Mouse (Mus musculus) heart, embryonic 10.5 days (tissue): ENCODE measurements around the gene Krt5. TPM values are rescaled to one million over a fixed set of nuclear protein-coding genes. Genes with fewer than 3 reads are reported as not detected.

Source experiments
- DNase-seq: peaks from one replicate; pipeline ENCODE4 v3.0.0-alpha.2; 2017; ENCODE audit warnings: low spot score
- H3K27ac ChIP-seq: fragments of 300-500 bp; sonication (generic); 2 replicates; pipeline ENCODE4 v1.5.1; 2016; ENCODE audit warnings: mild to moderate bottlenecking
- H3K27me3 ChIP-seq: fragments of 300-500 bp; sonication (generic); 2 replicates; pipeline ENCODE4 v1.6.1; 2016; ENCODE audit warnings: mild to moderate bottlenecking; ENCODE audit not compliant: poor library complexity, insufficient read depth, severe bottlenecking
- H3K36me3 ChIP-seq: fragments of 300-500 bp; sonication (generic); 2 replicates; pipeline ENCODE4 v1.6.1; 2016; ENCODE audit warnings: mild to moderate bottlenecking, moderate library complexity
- H3K4me1 ChIP-seq: fragments of 300-500 bp; sonication (generic); 2 replicates; pipeline ENCODE4 v1.6.1; 2016; ENCODE audit warnings: mild to moderate bottlenecking
- H3K4me3 ChIP-seq: fragments of 300-500 bp; sonication (generic); 2 replicates; pipeline ENCODE4 v1.5.1; 2016; ENCODE audit warnings: mild to moderate bottlenecking, moderate library complexity
- H3K9me3 ChIP-seq: fragments of 300-500 bp; sonication (generic); 2 replicates; pipeline ENCODE4 v1.6.1; 2016; ENCODE audit warnings: mild to moderate bottlenecking, moderate library complexity
- WGBS: fragments of 180-500 bp; shearing (Covaris S2); methylation state at CpG from one replicate; pipeline ENCODE4 v1.1.7; 2016; 5-methylcytosine and 5-hydroxymethylcytosine counted together
- polyA plus RNA-seq: library from polyadenylated mRNA; unstranded; fragments of >200 nt; fragmentation: Nextera tagmentation; extraction: Ambion mirVana; gene quantifications from 2 replicates; pipeline ENCODE4 v1.2.1, GENCODE M21; 2016

Krt5 gene
- polyA plus RNA-seq, result 0.33 and 1.4 TPM in 2 replicates

GRCm38 (mm10) chr15:101712720-101713119 lies at the start of gene Krt5:
TSS of gene Krt5 (minus strand) at chr15:101712898.
- H3K27me3 ChIP-seq, result peaks cover 19% of the 10 kb centered on the region
- DNase-seq, result no peak
- H3K27ac ChIP-seq, result no peak within 1 kb of the TSS
- WGBS, result 62% methylated on average over 13 of the region's 13 CpGs
- H3K4me1 ChIP-seq, result no peaks in the 10 kb centered on the region
- no peaks in the 10 kb centered on the region for H3K36me3 ChIP-seq
- no peak within 1 kb of the TSS for H3K4me3 ChIP-seq
- no peaks in the 10 kb centered on the region for H3K9me3 ChIP-seq

- Histone ChIP-seq H3K4me3 (no peak within 1 kb of the TSS), H3K27ac (no peak within 1 kb of the TSS), H3K27me3 (peaks cover 50% of the 10 kb centered on the region), H3K9me3 (no peaks in the 10 kb centered on the region), H3K36me3 (no peaks in the 10 kb centered on the region), H3K4me1 (peaks cover 15% of the 10 kb centered on the region)
- DNase-seq, result no peak
- 52% methylated on average over 14 of the region's 14 CpGs for WGBS
Observed at GRCm38 (mm10) chr15:101742711-101743110, 30.0 kb upstream of the Krt5 start, which contains the start of gene Krt71. TSS of gene Krt71 (minus strand) at chr15:101743109.

GRCm38 (mm10) chr15:101737786-101738185 lies 25.1 kb upstream of the Krt5 start:
- peaks cover 72% of the 10 kb centered on the region for H3K27me3 ChIP-seq
- no peaks in the 10 kb centered on the region for H3K36me3 ChIP-seq
- H3K4me3 ChIP-seq, result no peak overlapping the region
- no peaks in the 10 kb centered on the region for H3K9me3 ChIP-seq
- no peaks in the 10 kb centered on the region for H3K4me1 ChIP-seq
- DNase-seq, result no peak
- no peak overlapping the region for H3K27ac ChIP-seq
- 77% methylated on average over 7 of the region's 7 CpGs for WGBS

GRCm38 (mm10) chr15:101730653-101731052 lies 18.0 kb upstream of the Krt5 start:
- no peaks in the 10 kb centered on the region for H3K9me3 ChIP-seq
- peaks cover 20% of the 10 kb centered on the region for H3K27me3 ChIP-seq
- no peaks in the 10 kb centered on the region for H3K36me3 ChIP-seq
- DNase-seq, result no peak
- H3K27ac ChIP-seq, result no peak overlapping the region
- H3K4me1 ChIP-seq, result no peaks in the 10 kb centered on the region
- no peak overlapping the region for H3K4me3 ChIP-seq

- Histone ChIP-seq H3K27me3 (peaks cover 18% of the 10 kb centered on the region), H3K4me1 (no peaks in the 10 kb centered on the region), H3K36me3 (no peaks in the 10 kb centered on the region), H3K4me3 (no peak overlapping the region), H3K9me3 (no peaks in the 10 kb centered on the region), H3K27ac (no peak overlapping the region)
- 34% methylated on average over 5 of the region's 5 CpGs for WGBS
- no peak for DNase-seq
Observed at GRCm38 (mm10) chr15:101724686-101725085, 12.0 kb upstream of the Krt5 start.

GRCm38 (mm10) chr15:101715831-101716230 lies 3.1 kb upstream of the Krt5 start:
- no peaks in the 10 kb centered on the region for H3K9me3 ChIP-seq
- H3K27ac ChIP-seq, result no peak overlapping the region
- WGBS, result 61% methylated on average over 3 of the region's 3 CpGs
- no peaks in the 10 kb centered on the region for H3K4me1 ChIP-seq
- H3K27me3 ChIP-seq, result peaks cover 13% of the 10 kb centered on the region; the same call in 1 of the 2 replicates
- no peak overlapping the region for H3K4me3 ChIP-seq
- no peak for DNase-seq
- H3K36me3 ChIP-seq, result no peaks in the 10 kb centered on the region

- no peaks in the 10 kb centered on the region for H3K4me1 ChIP-seq
- no peak overlapping the region for H3K27ac ChIP-seq
- H3K36me3 ChIP-seq, result no peaks in the 10 kb centered on the region
- H3K27me3 ChIP-seq, result peaks cover 13% of the 10 kb centered on the region; the same call in 1 of the 2 replicates
- no peaks in the 10 kb centered on the region for H3K9me3 ChIP-seq
- WGBS, result 63% methylated on average over 5 of the region's 5 CpGs
- DNase-seq, result no peak
- H3K4me3 ChIP-seq, result no peak overlapping the region
Observed at GRCm38 (mm10) chr15:101714356-101714755, 1.7 kb upstream of the Krt5 start.

- no peak for DNase-seq
- H3K27me3 ChIP-seq, result peaks cover 13% of the 10 kb centered on the region; the same call in 1 of the 2 replicates
- no peak overlapping the region for H3K27ac ChIP-seq
- H3K36me3 ChIP-seq, result no peaks in the 10 kb centered on the region
- no peaks in the 10 kb centered on the region for H3K9me3 ChIP-seq
- 69% methylated on average over 8 of the region's 8 CpGs for WGBS
- no peak overlapping the region for H3K4me3 ChIP-seq
- H3K4me1 ChIP-seq, result no peaks in the 10 kb centered on the region
Observed at GRCm38 (mm10) chr15:101713731-101714130, 1.0 kb upstream of the Krt5 start.

- Histone ChIP-seq H3K27ac (no peak overlapping the region), H3K36me3 (no peaks in the 10 kb centered on the region), H3K4me3 (no peak overlapping the region), H3K4me1 (no peaks in the 10 kb centered on the region), H3K27me3 (peaks cover 33% of the 10 kb centered on the region), H3K9me3 (no peaks in the 10 kb centered on the region)
- 61% methylated on average over 11 of the region's 11 CpGs for WGBS
- peak; percentile 64 for DNase-seq
Observed at GRCm38 (mm10) chr15:101708683-101709082, 4.0 kb downstream of the Krt5 start.

- Histone ChIP-seq H3K27ac (no peak overlapping the region), H3K36me3 (no peaks in the 10 kb centered on the region), H3K9me3 (no peaks in the 10 kb centered on the region), H3K27me3 (peaks cover 26% of the 10 kb centered on the region), H3K4me3 (no peak overlapping the region), H3K4me1 (no peaks in the 10 kb centered on the region)
- peak; percentile 74 for DNase-seq
- 77% methylated on average over 9 of the region's 9 CpGs for WGBS
Observed at GRCm38 (mm10) chr15:101707454-101707853, 5.2 kb downstream of the Krt5 start.

- Histone ChIP-seq H3K27me3 (peaks cover 26% of the 10 kb centered on the region), H3K36me3 (no peaks in the 10 kb centered on the region)
Observed at GRCm38 (mm10) chr15:101704066-101704465, 8.6 kb downstream of the Krt5 start.

GRCm38 (mm10) chr15:101702380-101702779 lies 10.3 kb downstream of the Krt5 start:
- WGBS, result 48% methylated on average over 2 of the region's 2 CpGs
- Histone ChIP-seq H3K4me3 (no peak overlapping the region), H3K4me1 (no peaks in the 10 kb centered on the region), H3K27me3 (peaks cover 15% of the 10 kb centered on the region; the same call in 1 of the 2 replicates), H3K36me3 (no peaks in the 10 kb centered on the region), H3K27ac (no peak overlapping the region), H3K9me3 (no peaks in the 10 kb centered on the region)
- peak; percentile 55 for DNase-seq

More at GRCm38 (mm10) chr15:101704066-101704465, 8.6 kb downstream of the Krt5 start:
- Histone ChIP-seq H3K4me3 (no peak overlapping the region), H3K4me1 (no peaks in the 10 kb centered on the region), H3K9me3 (no peaks in the 10 kb centered on the region), H3K27ac (no peak overlapping the region)
- peak; percentile 73 for DNase-seq
- WGBS, result 66% methylated on average over 4 of the region's 4 CpGs

GRCm38 (mm10) chr15:101699866-101700265 lies 12.8 kb downstream of the Krt5 start:
- DNase-seq, result no peak
- Histone ChIP-seq H3K4me1 (no peaks in the 10 kb centered on the region), H3K27me3 (peaks cover 6% of the 10 kb centered on the region; the same call in 1 of the 2 replicates), H3K4me3 (no peak overlapping the region), H3K36me3 (no peaks in the 10 kb centered on the region), H3K9me3 (no peaks in the 10 kb centered on the region), H3K27ac (no peak overlapping the region)
- 70% methylated on average over 8 of the region's 8 CpGs for WGBS

- no peaks in the 10 kb centered on the region for H3K9me3 ChIP-seq
- H3K36me3 ChIP-seq, result no peaks in the 10 kb centered on the region
- peaks cover 6% of the 10 kb centered on the region; the same call in 1 of the 2 replicates for H3K27me3 ChIP-seq
- 41% methylated on average over 3 of the region's 3 CpGs for WGBS
- H3K4me3 ChIP-seq, result no peak overlapping the region
- H3K4me1 ChIP-seq, result no peaks in the 10 kb centered on the region
- H3K27ac ChIP-seq, result no peak overlapping the region
- DNase-seq, result peak; percentile 63
Observed at GRCm38 (mm10) chr15:101699192-101699591, 13.5 kb downstream of the Krt5 start.
